In genomic region chr1:170889310-170889709, GRCm38 (mm10) we compare ENCODE assay signal across 15 mouse cellular contexts. TPM values are rescaled to one million over a fixed set of nuclear protein-coding genes. Genes with fewer than 3 reads are reported as not detected.
"Had no signal": no experiment of that assay in that cellular context is flagged by ENCODE, and none has a peak within 500 bp of the region (broad histone marks: within the 10 kb centered on the region; RNA-seq: fewer than 3 reads in every experiment).

No protein-coding gene starts in this region.

- DNase-seq: kidney, postnatal 10 days; kidney, postnatal 36 days; liver, embryonic 13.5 days; lung, adult 2 months; lung, postnatal 14 days; lung, postnatal 4 days; midbrain, embryonic 14.5 days; thymus, adult 18-20 months; thymus, postnatal 36 days had no signal

RNA-seq across cellular contexts. Expression of gene Fcrlb, which starts 23.4 kb away (rescaled TPM):
- total RNA-seq: megakaryocyte progenitor cell, adult 5-6 weeks had no signal

RNA-seq across cellular contexts. Expression of gene Fcrla, which starts 38.1 kb away (rescaled TPM):
- total RNA-seq: layer of hippocampus, adult 8-10 months; left cerebral cortex, adult 2 months; left cerebral cortex, postnatal 10 days; left cerebral cortex, postnatal 36 days; megakaryocyte progenitor cell, adult 5-6 weeks; midbrain, postnatal 0 days had no signal
